Mouse (Mus musculus) megakaryocyte, embryonic 14.5 days (primary cell): ENCODE measurements around the gene Ace.

ENCODE experiments used
- FLI1 ChIP-seq: IDR thresholded peaks from 2 replicates; pipeline ENCODE4 v1.6.1; 2012; ENCODE audit warnings: low read length, inconsistent platforms, mixed read lengths
- GATA1 ChIP-seq: IDR thresholded peaks from 3 replicates; pipeline ENCODE4 v1.6.1; 2012; ENCODE audit warnings: mixed read lengths, low read length, inconsistent platforms, borderline replicate concordance

DNA sequence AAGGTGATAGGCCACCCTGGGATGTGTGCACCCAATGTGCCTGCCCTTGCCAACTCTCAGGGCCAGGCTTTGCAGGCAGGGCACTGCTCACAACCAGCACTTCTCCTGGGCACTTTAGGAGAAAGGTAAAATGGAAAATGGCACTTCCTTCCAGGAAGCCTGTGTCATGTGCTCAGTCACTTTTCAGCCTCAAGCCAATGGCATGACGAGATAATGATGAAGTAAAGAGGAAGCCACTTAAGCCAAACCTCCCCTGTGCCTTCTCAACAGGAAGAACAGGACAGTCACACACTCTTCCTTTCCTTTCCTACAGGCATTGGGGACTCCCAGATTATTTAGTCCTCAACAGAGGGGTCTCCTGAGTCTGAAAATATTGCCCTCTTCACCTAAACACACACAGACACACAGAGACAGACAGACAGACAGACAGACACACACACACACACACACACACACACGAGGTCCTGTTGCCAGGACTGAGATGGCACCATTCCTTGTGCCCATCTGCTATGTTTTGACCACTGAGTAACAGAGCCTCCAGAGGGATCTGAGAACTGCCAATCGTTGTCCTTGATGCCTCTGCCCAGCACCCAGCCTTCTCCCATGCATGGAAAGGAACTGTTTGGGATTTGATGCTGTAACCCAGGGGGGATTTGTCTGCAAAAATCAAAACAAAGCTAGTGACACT, 47.5 kb upstream of the Ace start:
- no peak for TF ChIP-seq GATA1
- TF ChIP-seq FLI1, result no peak
